Mouse (Mus musculus) skeletal muscle tissue, adult 2 months (tissue): ENCODE measurements at regions not wholly inside any gene's neighbourhood (a gene's known extent, or its start where the extent isn't known, plus 50 kb on each side); places are given as distances from the start of the nearest gene placed in this dataset.
A peak's percentile ranks its signal among the peaks of the same experiment; 100 is the strongest.
"Not testable (repeated sequence)": the region's sequence is repeated elsewhere in the genome, so short reads cannot be mapped to it uniquely, and the experiment has no call there.

Experiments used
- DNase-seq: peaks from one replicate; pipeline ENCODE4 v3.0.0-alpha.2; 2012; ENCODE audit warnings: low read depth, low spot score

DNA sequence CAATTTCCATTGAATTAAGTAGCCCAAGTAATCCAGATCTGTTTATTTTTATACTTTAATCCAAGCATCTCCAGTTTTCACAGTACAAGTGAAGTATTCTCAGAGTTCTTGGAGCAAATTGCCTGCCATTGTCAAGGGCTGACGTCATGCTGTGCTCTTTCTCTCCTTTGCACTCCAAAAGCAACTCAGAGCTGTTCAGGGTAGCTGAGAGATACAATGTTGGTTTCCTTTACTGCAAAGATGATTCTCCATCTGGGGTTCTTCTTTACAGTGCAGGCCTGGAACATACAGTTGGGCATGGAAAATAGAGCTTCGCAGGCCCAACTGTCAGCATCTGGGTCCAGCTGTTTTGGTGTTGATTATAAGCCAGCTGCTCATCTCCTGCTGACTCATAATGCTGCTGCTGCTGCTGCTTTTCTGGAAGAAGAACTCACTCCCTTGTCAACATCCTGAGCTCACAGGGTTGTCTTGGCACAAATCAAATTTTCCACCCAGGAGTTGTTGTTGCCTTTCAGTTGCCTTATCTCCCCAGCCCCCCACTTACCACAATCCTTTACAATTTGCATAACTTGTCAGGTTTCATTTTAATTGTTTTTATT, 454.7 kb upstream of the Slc5a7 start:
- DNase-seq = peak; percentile 59

GRCm38 (mm10) chr17:54752917-54753316, 454.1 kb upstream of the Slc5a7 start:
- no peak for DNase-seq

GRCm38 (mm10) chr17:54735836-54736235, 437.0 kb upstream of the Slc5a7 start:
- DNase-seq = no peak

GRCm38 (mm10) chr17:54727660-54728059, 428.8 kb upstream of the Slc5a7 start:
- DNase-seq = no peak

DNA sequence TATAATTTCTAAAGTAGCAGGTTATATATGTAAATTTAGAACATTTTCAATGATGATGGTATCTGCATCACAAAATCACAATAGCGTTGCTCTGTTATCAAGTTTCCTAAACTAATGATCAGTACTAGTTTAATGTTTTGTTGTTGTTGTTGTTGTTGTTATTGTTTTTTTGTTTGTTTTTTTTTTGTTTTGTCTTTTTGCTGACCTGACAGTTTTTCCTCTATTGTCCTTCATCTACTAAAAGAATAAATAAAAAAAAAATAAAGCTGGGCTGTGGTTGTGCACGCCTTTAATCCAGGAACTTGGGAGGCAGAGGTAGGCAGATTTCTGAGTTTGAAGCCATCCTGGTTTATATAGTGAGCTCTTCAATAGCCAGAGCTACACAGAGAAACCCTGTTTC, 427.9 kb upstream of the Slc5a7 start:
- DNase-seq = no peak

GRCm38 (mm10) chr17:54713026-54713425, 414.2 kb upstream of the Slc5a7 start:
- no peak for DNase-seq

DNA sequence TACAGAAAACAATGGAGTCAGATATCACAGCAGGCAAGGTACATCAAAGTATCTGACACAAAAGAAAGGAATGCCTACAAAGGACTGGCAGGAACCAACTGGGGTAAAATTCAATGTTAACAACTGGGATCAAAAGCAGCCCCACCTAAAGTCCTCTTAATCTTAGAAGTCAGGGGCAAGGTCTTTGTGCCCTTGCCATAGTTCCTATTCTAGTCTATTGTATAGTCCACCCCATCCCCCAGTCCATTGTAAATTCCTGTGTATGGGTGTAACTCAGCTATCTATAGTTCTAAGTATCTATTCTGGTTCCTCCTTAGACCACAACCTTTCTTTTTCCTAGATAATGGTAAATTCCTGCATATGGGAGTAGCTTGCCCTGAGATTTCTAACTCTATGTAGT, 409.0 kb upstream of the Slc5a7 start:
- DNase-seq = not testable (repeated sequence)

DNA sequence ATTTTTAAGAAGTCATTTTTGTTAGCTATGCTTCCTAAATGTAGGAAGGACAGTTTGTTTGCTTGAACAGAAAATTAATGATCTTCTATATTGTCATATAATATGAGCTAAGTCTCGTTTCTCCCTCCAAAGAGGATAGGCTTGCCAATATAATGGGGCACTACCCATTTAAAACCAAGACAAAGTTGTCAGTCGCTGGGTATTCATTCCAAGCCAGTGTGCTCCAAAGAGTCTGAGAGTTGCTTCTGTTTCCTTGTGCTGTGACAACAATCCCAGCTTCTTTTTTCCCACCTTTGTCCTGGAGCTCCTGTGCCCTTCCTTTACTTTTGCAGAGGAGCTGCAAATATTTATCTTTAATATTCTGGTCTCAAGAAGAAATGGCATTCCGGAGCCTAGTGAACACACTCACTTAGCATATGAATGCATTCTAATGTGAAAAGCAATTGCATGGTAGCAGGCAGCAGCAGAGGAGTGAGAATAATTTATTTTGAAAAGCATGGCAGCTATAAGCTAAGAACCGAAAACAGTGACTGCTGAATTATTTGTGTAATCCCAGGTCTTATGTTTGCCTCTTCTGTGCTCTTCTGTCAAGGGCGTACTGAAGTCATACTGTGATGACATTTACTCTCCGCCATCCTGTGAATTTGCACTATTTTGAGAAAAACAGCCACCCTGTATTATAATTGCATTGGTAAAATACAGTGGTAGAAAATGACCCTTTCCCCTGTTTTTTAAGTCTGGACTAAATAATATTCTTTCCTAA, 402.7 kb upstream of the Slc5a7 start:
- DNase-seq = no peak

- DNase-seq = no peak
Observed at GRCm38 (mm10) chr17:54694637-54695036, 395.8 kb upstream of the Slc5a7 start.

GRCm38 (mm10) chr17:54685143-54686040, 386.6 kb upstream of the Slc5a7 start:
- no peak for DNase-seq

DNA sequence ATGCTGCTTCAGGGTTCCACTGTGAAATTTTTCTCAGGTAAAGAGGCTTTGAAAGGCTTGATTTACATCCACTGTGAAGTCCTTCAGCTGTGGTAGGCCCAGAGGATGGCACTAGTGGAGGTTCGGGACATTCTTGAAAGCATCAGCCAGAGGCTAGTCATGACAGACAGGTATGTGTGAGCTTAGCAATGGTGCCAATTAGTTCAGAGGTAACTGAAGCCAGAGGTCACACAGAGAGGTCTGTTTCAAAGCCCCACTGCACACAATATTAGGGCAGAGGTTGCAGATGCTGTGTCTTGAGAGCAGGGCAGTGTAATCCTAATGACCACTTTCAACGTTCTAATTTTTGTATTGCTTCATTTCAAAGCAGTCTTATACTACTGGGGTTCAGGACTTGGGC, 379.3 kb upstream of the Slc5a7 start:
- no peak for DNase-seq

DNA sequence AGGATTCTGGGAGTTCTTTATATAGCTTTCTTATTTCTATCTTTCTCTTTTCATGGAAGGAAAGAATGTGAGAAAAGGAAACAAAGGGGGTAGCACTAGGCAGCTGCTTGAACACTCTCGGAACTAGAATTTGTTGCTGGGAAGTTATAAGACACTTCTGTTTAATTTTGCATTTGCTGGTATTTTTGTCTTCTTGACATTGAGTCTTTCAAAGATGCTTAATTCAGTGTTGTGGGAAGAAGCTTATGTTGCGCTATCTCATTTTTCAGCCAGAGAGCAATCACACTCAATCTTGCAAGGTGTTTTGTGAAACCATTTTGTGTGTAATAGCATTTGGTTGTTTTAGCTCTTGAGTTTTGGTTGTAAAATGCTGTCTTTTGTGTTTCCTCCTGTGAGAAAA, 370.7 kb upstream of the Slc5a7 start:
- no peak for DNase-seq

DNA sequence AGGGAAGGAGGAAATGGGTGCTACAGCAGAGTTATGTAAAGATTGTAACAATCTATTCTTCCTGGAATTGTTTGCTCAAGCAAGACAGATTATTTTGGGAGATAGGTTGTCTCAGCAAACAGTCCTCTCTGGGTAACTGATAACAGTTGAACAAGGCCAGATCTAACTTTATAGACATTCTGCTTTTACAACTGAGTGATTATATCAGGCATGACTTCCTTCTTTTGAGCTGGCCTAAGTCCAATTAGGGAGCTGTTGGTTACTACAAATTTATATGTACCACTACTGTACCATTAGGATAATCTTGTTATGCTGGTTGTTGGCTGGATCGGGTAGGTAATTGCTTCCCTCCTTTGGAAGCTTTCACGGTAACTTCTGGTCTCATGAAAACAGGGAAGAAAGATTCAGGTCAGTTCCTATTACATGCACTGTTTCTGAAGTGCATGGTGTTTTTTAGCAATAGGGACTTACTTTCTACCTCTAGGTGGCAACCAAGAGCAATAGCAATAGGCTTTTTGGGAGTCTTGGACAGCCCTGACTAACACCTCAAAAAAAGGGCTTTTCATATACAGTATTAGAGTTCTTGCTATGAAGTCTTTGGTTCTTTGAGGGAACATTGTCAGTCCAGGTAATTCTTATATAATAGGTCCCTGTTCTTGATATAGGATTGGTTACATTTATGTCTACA, 363.9 kb upstream of the Slc5a7 start:
- DNase-seq = no peak

- no peak for DNase-seq
Observed at GRCm38 (mm10) chr17:54656553-54656952, 357.7 kb upstream of the Slc5a7 start.
